Mouse (Mus musculus) intestine, postnatal 0 days (tissue): ENCODE results near the gene Med13l. TPM values are rescaled to one million over a fixed set of nuclear protein-coding genes. Genes with fewer than 3 reads are reported as not detected.

ENCODE experiments used
- ATAC-seq: fragments of 200-750 bp; cut with Nextera tagmentation; 2 replicates; pipeline ENCODE4 v1.8.0; 2017; ENCODE audit warnings: mild to moderate bottlenecking, moderate TSS enrichment, moderate library complexity
- H3K27ac ChIP-seq: fragments of 300-500 bp; sonication (generic); 2 replicates; pipeline ENCODE4 v1.5.1; 2014; ENCODE audit warnings: mild to moderate bottlenecking, low read depth, low read length, moderate library complexity
- H3K27me3 ChIP-seq: fragments of 300-500 bp; sonication (generic); replicated peaks from 2 replicates; pipeline ENCODE4 v1.6.1; 2014; ENCODE audit warnings: low read length, mixed read lengths; ENCODE audit not compliant: control insufficient read depth, insufficient read depth
- H3K36me3 ChIP-seq: fragments of 300-500 bp; sonication (generic); 2 replicates; pipeline ENCODE4 v1.6.1; 2014; ENCODE audit warnings: mild to moderate bottlenecking, moderate library complexity; ENCODE audit not compliant: control insufficient read depth, insufficient read depth
- H3K4me1 ChIP-seq: fragments of 300-500 bp; sonication (generic); replicated peaks from 2 replicates; pipeline ENCODE4 v1.6.1; 2014; ENCODE audit warnings: antibody characterized with exemption, low read length, mixed read lengths; ENCODE audit not compliant: control insufficient read depth, insufficient read depth
- H3K4me2 ChIP-seq: fragments of 300-500 bp; sonication (generic); replicated peaks from 2 replicates; pipeline ENCODE4 v1.6.1; 2014; ENCODE audit warnings: low read depth, mild to moderate bottlenecking, moderate library complexity
- H3K4me3 ChIP-seq: fragments of 300-500 bp; sonication (generic); 2 replicates; pipeline ENCODE4 v1.5.1; 2014; ENCODE audit warnings: low read depth, low read length
- H3K9ac ChIP-seq: fragments of 300-500 bp; sonication (generic); 2 replicates; pipeline ENCODE4 v1.6.1; 2014; ENCODE audit warnings: mild to moderate bottlenecking, low read depth, low read length
- H3K9me3 ChIP-seq: fragments of 300-500 bp; sonication (generic); 2 replicates; pipeline ENCODE4 v1.6.1; 2016; ENCODE audit warnings: mixed run types; ENCODE audit not compliant: control insufficient read depth
- CTCF ChIP-seq: sonication (generic); IDR thresholded peaks from 2 replicates; pipeline ENCODE4 v1.5.1; 2016; ENCODE audit warnings: low read depth, mild to moderate bottlenecking, control low read depth, antibody characterized with exemption, moderate library complexity
- WGBS: fragments of 180-500 bp; shearing (Covaris S2); extraction: QIAGEN DNeasy Blood & Tissue Kit; methylation state at CpG from one replicate; pipeline ENCODE4 v1.1.7; 2014; 5-methylcytosine and 5-hydroxymethylcytosine counted together
- polyA plus RNA-seq: library from polyadenylated mRNA; unstranded; fragments of >200 nt; fragmentation: Nextera tagmentation; extraction: Ambion mirVana; gene quantifications from 2 replicates; pipeline ENCODE4 v1.2.1, GENCODE M21; 2015

Gene Med13l
- polyA plus RNA-seq, 1 experiment from 2014 or later: 5.1 TPM

DNA sequence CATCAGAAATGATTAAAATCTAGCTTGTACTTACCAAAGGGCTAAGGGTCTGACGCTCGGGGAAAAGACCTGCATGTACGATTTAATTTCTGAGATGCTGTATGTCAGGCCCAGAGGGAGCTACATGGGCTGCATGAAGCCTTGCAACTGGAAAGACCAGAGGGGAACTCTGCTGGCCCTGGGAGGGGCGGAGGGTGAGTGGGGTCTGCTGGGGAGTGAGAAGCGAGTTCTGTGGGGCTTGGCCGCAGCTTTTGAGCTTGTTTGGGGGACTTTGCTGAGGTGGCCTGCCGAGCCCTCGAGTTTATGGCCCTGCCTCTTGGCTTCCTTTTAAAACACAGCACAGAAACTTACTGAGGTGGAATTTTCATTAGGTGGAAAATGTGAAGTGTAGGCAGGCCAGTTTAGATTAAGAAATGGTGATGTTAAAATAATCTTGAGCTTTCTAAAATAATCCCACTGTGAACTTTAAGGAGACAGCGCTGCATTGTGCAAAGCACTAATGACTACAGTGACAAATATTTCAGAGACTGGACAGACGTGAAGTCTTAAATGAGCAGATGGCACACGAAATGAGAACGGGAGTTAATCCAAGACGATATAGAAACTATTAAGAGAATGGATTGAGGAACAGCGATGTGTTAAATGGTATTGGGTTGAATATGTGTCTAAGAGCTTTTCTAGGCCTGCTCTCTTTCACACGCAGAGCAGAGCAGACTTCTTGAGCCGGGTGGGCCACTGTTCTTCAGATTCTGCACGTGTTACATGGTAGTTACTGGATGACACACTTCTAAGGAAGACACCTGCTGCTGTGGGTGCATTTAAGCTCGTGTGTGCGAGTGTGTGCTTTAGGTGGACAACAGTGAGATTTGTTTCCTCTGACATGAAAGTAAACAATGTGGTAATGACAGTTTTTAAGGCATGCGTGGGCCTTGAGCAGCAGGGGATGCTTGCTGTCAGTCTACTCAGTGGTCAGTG is 9.4 kb downstream of the Med13l start:
- Histone ChIP-seq H3K9ac (no peak overlapping the region), H3K9me3 (no peaks in the 10 kb centered on the region), H3K27me3 (no peaks in the 10 kb centered on the region), H3K4me2 (no peak overlapping the region), H3K4me1 (0 out of 2 replicates have a peak, but pooled peaks cover 4% of the 10 kb centered on the region), H3K36me3 (no peaks in the 10 kb centered on the region), H3K27ac (no peak overlapping the region), H3K4me3 (no peak overlapping the region)
- no peak for ATAC-seq
- WGBS: 69% methylated on average over 20 of the region's 20 CpGs
- no peak for TF ChIP-seq CTCF

DNA sequence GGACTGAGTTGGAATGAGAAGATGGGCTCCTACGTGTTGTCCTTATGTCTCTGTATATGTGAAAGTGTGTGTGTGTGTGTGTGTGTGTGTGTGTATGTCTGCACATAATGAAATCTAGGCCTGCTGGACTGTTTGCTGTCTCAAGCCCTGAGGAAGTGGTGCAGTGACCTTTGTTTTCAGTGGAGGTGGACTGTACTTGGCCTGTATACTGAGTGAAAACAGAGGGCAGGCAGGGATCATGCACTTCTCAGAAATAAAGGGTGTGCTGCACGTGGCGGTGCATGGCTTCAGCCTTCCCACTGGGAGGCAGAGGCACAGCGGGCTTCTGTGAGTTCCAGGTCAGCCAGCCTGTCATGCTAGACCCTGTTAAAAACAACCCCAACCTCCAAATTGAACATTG is 11.0 kb downstream of the Med13l start:
- H3K27me3 ChIP-seq: no peaks in the 10 kb centered on the region
- H3K4me1 ChIP-seq: no peaks in the 10 kb centered on the region; the same call in 1 of the 2 replicates
- no peak for ATAC-seq
- H3K36me3 ChIP-seq: no peaks in the 10 kb centered on the region
- no peak for TF ChIP-seq CTCF
- no peak overlapping the region for H3K27ac ChIP-seq
- WGBS: 68% methylated on average over 4 of the region's 4 CpGs
- no peaks in the 10 kb centered on the region for H3K9me3 ChIP-seq
- H3K4me3 ChIP-seq: no peak overlapping the region
- no peak overlapping the region for H3K4me2 ChIP-seq
- H3K9ac ChIP-seq: no peak overlapping the region

DNA sequence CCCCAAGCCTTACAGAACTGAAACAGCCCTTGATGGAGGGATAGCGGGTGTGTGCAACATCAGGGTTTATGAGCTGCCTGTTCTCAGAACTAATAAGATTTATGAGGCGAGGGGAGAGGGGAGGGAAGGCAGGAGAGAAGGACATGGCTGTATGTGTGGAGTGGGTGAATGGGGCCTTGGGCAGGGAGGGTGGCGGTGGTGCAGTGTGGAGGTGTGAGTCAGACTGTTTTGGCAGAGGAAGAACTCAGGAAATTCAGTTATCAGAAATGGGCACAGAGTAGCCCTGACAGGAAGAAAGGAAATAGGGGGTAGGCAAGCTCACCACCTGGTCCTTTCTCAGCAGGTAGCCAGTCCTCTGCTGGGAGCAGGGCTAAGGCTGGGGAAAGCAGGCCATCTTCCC is 13.8 kb downstream of the Med13l start:
- ATAC-seq: peak; percentile 38; the same call in 1 of the 2 replicates
- TF ChIP-seq CTCF: no peak
- no peak overlapping the region for H3K4me2 ChIP-seq
- no peak overlapping the region for H3K27ac ChIP-seq
- no peaks in the 10 kb centered on the region; the same call in 1 of the 2 replicates for H3K4me1 ChIP-seq
- H3K27me3 ChIP-seq: no peaks in the 10 kb centered on the region
- no peak overlapping the region for H3K9ac ChIP-seq
- no peak overlapping the region for H3K4me3 ChIP-seq
- H3K36me3 ChIP-seq: no peaks in the 10 kb centered on the region
- no peaks in the 10 kb centered on the region for H3K9me3 ChIP-seq
- WGBS: 48% methylated on average over 3 of the region's 3 CpGs

DNA sequence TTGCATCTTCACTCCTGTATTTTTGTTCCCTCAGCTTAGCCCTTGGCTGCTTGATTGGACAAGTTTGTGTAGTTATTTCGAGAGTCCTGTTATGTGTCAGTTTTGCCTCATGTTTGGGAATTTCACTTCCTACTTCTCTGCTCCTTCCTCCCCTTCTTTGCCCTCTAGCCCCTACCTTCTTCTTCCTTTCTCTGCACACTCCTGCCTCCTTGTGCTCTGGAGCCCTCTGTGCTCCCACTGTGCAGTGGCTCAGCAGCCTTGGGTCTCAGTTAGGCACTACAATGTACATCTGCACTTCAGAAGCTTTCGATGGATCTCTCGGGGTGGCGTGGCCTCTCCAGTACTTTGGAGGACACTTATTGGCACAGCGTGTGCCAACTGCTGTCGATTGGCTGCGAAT is 14.5 kb downstream of the Med13l start:
- peak; percentile 27; the same call in 1 of the 2 replicates for TF ChIP-seq CTCF
- ATAC-seq: no peak
- WGBS: 82% methylated on average over 7 of the region's 7 CpGs
- Histone ChIP-seq H3K4me2 (no peak overlapping the region), H3K27me3 (no peaks in the 10 kb centered on the region), H3K4me3 (no peak overlapping the region), H3K9me3 (no peaks in the 10 kb centered on the region), H3K9ac (no peak overlapping the region), H3K4me1 (no peaks in the 10 kb centered on the region; the same call in 1 of the 2 replicates), H3K27ac (no peak overlapping the region), H3K36me3 (no peaks in the 10 kb centered on the region)

DNA sequence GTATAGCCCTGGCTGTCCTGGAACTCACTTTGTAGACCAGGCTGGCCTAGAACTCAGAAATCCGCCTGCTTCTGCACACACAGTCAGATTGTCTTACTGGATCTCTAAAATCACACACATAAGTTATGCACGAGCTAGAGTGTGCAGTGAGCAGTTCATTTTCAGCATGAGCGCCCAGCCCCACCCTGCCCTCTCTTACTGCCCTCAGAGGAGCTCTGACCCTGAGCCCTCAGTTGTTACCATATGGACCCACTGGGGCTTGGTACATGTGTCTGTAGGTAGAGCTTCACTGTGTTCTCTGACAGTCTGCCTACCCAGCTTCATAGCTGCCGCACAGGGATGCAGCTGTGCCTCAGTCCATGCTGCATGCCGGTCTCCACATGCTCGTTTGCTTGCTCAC is 15.4 kb downstream of the Med13l start:
- Histone ChIP-seq H3K9ac (no peak overlapping the region), H3K4me2 (no peak overlapping the region), H3K9me3 (no peaks in the 10 kb centered on the region), H3K36me3 (no peaks in the 10 kb centered on the region), H3K27ac (no peak overlapping the region), H3K27me3 (no peaks in the 10 kb centered on the region), H3K4me1 (no peaks in the 10 kb centered on the region; the same call in 1 of the 2 replicates), H3K4me3 (no peak overlapping the region)
- 78% methylated on average over 6 of the region's 6 CpGs for WGBS
- no peak for TF ChIP-seq CTCF
- no peak for ATAC-seq

DNA sequence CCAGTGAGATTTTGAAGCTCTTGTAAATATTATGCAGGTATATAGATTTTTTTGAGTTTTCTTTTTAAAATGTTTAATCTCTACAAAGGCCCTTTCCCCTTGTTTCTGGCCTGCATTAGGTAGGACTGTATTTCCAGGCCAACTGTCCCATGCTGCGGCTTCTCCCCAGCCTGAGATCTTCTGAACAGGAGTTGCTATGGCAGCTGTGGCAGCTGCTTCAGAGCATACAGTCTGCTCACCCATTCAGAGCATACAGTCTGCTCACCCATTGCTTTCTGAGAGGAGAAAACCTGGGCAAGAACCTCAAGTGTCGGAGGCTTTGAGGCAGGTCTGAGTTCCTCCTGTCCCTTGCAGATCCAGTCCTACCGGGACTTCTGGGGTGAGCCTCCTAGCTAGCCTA is 16.3 kb downstream of the Med13l start:
- no peak for ATAC-seq
- 69% methylated on average over 3 of the region's 3 CpGs for WGBS

More for the DNA sequence above, 16.3 kb downstream of the Med13l start:
- Histone ChIP-seq H3K4me1 (no peaks in the 10 kb centered on the region; the same call in 1 of the 2 replicates), H3K36me3 (no peaks in the 10 kb centered on the region), H3K9me3 (no peaks in the 10 kb centered on the region), H3K27ac (no peak overlapping the region), H3K9ac (no peak overlapping the region), H3K27me3 (no peaks in the 10 kb centered on the region), H3K4me2 (no peak overlapping the region), H3K4me3 (no peak overlapping the region)
- TF ChIP-seq CTCF: no peak
